Mouse (Mus musculus) heart, embryonic 10.5 days (tissue): ENCODE data around the gene Mrgprb1. TPM values are rescaled to one million over a fixed set of nuclear protein-coding genes. Genes with fewer than 3 reads are reported as not detected.
"Not testable (repeated sequence)": the region's sequence is repeated elsewhere in the genome, so short reads cannot be mapped to it uniquely, and the experiment has no call there.

Experiments
- DNase-seq: peaks from one replicate; pipeline ENCODE4 v3.0.0-alpha.2; 2017; ENCODE audit warnings: low spot score
- H3K27ac ChIP-seq: fragments of 300-500 bp; sonication (generic); 2 replicates; pipeline ENCODE4 v1.5.1; 2016; ENCODE audit warnings: mild to moderate bottlenecking
- H3K27me3 ChIP-seq: fragments of 300-500 bp; sonication (generic); 2 replicates; pipeline ENCODE4 v1.6.1; 2016; ENCODE audit warnings: mild to moderate bottlenecking; ENCODE audit not compliant: poor library complexity, insufficient read depth, severe bottlenecking
- H3K36me3 ChIP-seq: fragments of 300-500 bp; sonication (generic); 2 replicates; pipeline ENCODE4 v1.6.1; 2016; ENCODE audit warnings: mild to moderate bottlenecking, moderate library complexity
- H3K4me1 ChIP-seq: fragments of 300-500 bp; sonication (generic); 2 replicates; pipeline ENCODE4 v1.6.1; 2016; ENCODE audit warnings: mild to moderate bottlenecking
- H3K4me3 ChIP-seq: fragments of 300-500 bp; sonication (generic); 2 replicates; pipeline ENCODE4 v1.5.1; 2016; ENCODE audit warnings: mild to moderate bottlenecking, moderate library complexity
- H3K9me3 ChIP-seq: fragments of 300-500 bp; sonication (generic); 2 replicates; pipeline ENCODE4 v1.6.1; 2016; ENCODE audit warnings: mild to moderate bottlenecking, moderate library complexity
- WGBS: fragments of 180-500 bp; shearing (Covaris S2); methylation state at CpG from one replicate; pipeline ENCODE4 v1.1.7; 2016; 5-methylcytosine and 5-hydroxymethylcytosine counted together
- polyA plus RNA-seq: library from polyadenylated mRNA; unstranded; fragments of >200 nt; fragmentation: Nextera tagmentation; extraction: Ambion mirVana; gene quantifications from 2 replicates; pipeline ENCODE4 v1.2.1, GENCODE M21; 2016

The Mrgprb1 gene
- not detected in 2 replicates for polyA plus RNA-seq

DNA sequence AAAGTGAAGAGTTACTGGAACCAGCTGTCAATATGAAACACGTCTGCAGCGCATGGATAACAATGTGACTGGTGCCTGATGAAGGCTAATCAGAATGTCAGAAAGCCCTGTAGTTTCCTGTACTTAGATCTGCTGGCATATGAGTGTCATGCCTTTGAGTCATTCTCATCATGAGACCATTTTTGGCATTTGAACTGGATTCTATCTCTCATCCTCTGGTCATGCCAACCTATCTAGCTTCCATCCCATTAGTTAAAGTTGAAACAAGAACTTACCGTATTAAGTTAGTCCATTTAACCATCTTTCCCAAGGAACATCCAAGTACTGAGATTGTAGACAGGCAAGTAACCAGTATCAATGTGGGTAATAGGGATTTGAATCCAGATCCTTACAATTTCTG is at the start of gene Mrgprb1:
Mrgprb1 (minus strand) TSS at position 101 of the 400 bp plus-strand sequence.
- H3K27ac ChIP-seq, result no peak within 1 kb of the TSS
- peaks cover 7% of the 10 kb centered on the region for H3K9me3 ChIP-seq
- no peak within 1 kb of the TSS for H3K4me3 ChIP-seq
- no peaks in the 10 kb centered on the region for H3K36me3 ChIP-seq
- H3K4me1 ChIP-seq, result no peaks in the 10 kb centered on the region
- 80% methylated on average over 3 of the region's 3 CpGs for WGBS
- H3K27me3 ChIP-seq, result no peaks in the 10 kb centered on the region
- DNase-seq, result no peak

DNA sequence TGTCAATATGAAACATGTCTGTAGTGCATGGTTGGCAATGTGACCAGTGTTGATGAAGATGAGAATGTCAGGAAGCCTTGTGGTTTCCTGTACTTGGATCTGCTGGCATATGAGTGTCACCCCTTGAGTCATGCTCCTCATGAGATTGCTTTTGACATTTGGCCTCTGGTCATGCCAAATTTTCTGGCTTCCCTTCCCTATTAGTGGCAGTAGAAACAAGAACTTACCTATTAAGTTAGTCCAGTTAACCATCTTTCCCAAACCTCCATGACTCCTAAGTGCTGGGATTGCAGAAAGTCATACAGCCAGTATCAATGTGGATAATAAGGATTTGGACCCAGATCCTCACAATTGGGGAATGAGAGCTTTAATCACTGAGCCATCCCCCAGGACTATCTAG is 43.1 kb upstream of the Mrgprb1 start, which contains the start of gene Mrgprx2:
Mrgprx2 (minus strand) TSS at position 101 of the 400 bp plus-strand sequence.
- H3K27ac ChIP-seq, result no peak within 1 kb of the TSS
- H3K9me3 ChIP-seq, result no peaks in the 10 kb centered on the region; the same call in 1 of the 2 replicates
- no peak within 1 kb of the TSS for H3K4me3 ChIP-seq
- no peaks in the 10 kb centered on the region for H3K27me3 ChIP-seq
- no peaks in the 10 kb centered on the region for H3K4me1 ChIP-seq
- H3K36me3 ChIP-seq, result no peaks in the 10 kb centered on the region
- DNase-seq, result no peak

GRCm38 (mm10) chr7:48436581-48436980 is 19.6 kb downstream of the Mrgprb1 start:
- DNase-seq, result no peak
- Histone ChIP-seq H3K4me3 (no peak overlapping the region), H3K4me1 (no peaks in the 10 kb centered on the region), H3K27ac (no peak overlapping the region), H3K36me3 (no peaks in the 10 kb centered on the region), H3K9me3 (peaks cover 16% of the 10 kb centered on the region), H3K27me3 (no peaks in the 10 kb centered on the region)
- WGBS, result 53% methylated on average over 3 of the region's 3 CpGs

DNA sequence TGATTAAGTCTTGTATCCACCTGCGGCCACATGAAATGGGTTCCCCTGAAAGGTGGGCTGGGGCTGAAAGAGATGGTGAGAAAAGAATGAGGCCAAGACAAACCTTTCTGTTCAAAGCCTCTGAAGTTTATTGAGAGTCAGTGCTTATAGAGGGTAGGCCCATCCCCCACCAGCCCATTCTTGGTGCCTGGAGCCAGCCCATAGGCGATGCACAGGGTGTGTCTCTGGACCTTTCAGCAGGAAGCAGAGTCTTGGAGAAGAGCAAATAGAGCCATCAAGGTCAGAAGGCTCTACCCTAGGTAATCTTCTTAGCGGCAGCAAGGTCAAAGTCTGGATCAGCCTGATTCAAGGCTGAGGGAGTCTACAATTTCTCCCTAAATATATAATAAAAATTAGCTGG is 20.2 kb downstream of the Mrgprb1 start:
- H3K27ac ChIP-seq, H3K36me3 ChIP-seq, DNase-seq, H3K4me1 ChIP-seq, H3K4me3 ChIP-seq, H3K27me3 ChIP-seq: not testable (repeated sequence)
- peaks cover 13% of the 10 kb centered on the region for H3K9me3 ChIP-seq
- WGBS, result 70% methylated on average over 3 of the region's 3 CpGs

Other genes starting within 250 kb of the Mrgprb1 start
- gene Mrgprb8, start 67.8 kb downstream of the Mrgprb1 start, polyA plus RNA-seq, result not detected in 2 replicates
- gene Mrgprx2, start 43.0 kb upstream of the Mrgprb1 start, polyA plus RNA-seq, result not detected in 2 replicates
- gene Mrgprb2, start 101.7 kb upstream of the Mrgprb1 start, polyA plus RNA-seq, result not detected in 2 replicates
- gene Mrgprb3, start 187.5 kb upstream of the Mrgprb1 start, polyA plus RNA-seq, result not detected in 2 replicates